Mouse (Mus musculus): ENCODE results near the gene Maml2.
A peak's percentile ranks its signal among the peaks of the same experiment; 100 is the strongest.

Gene Maml2

GRCm38 (mm10) chr9:13446703-13447285 lies 149.0 kb downstream of the Maml2 start, which contains the start of gene Gm17571:
Gm17571 (minus strand) TSS chr9:13446753.
- DNase-seq (ENCODE audit: low read depth, low spot score): no peak

GRCm38 (mm10) chr9:13448716-13449115 lies 151.0 kb downstream of the Maml2 start:
- DNase-seq (ENCODE audit: low read depth, low spot score): no peak

- DNase-seq (ENCODE audit: low read depth, low spot score): peak; percentile 29
Observed at GRCm38 (mm10) chr9:13454651-13455123, 156.9 kb downstream of the Maml2 start.

GRCm38 (mm10) chr9:13455231-13455630 lies 157.5 kb downstream of the Maml2 start:
- no peak for DNase-seq (ENCODE audit: low read depth, low spot score)

- no peak for DNase-seq (ENCODE audit: low read depth, low spot score)
Observed at GRCm38 (mm10) chr9:13457774-13458173, 160.0 kb downstream of the Maml2 start.

- DNase-seq (ENCODE audit: low read depth, low spot score): no peak
Observed at GRCm38 (mm10) chr9:13459371-13459770, 161.6 kb downstream of the Maml2 start.

- no peak for DNase-seq (ENCODE audit: low read depth, low spot score)
Observed at GRCm38 (mm10) chr9:13460012-13460411, 162.3 kb downstream of the Maml2 start.

- DNase-seq (ENCODE audit: low read depth, low spot score): no peak
Observed at GRCm38 (mm10) chr9:13460926-13461325, 163.2 kb downstream of the Maml2 start.

GRCm38 (mm10) chr9:13465358-13466020 lies 167.7 kb downstream of the Maml2 start:
- DNase-seq (ENCODE audit: low read depth, low spot score): no peak

GRCm38 (mm10) chr9:13466351-13466750 lies 168.6 kb downstream of the Maml2 start:
- no peak for DNase-seq (ENCODE audit: low read depth, low spot score)

- DNase-seq (ENCODE audit: low read depth, low spot score): no peak
Observed at GRCm38 (mm10) chr9:13466816-13467215, 169.1 kb downstream of the Maml2 start.

GRCm38 (mm10) chr9:13467745-13468144 lies 170.0 kb downstream of the Maml2 start:
- DNase-seq (ENCODE audit: low read depth, low spot score): no peak

- DNase-seq (ENCODE audit: low read depth, low spot score): no peak
Observed at GRCm38 (mm10) chr9:13468778-13469177, 171.0 kb downstream of the Maml2 start.

- DNase-seq (ENCODE audit: low read depth, low spot score): no peak
Observed at GRCm38 (mm10) chr9:13470013-13470412, 172.3 kb downstream of the Maml2 start.

- DNase-seq (ENCODE audit: low read depth, low spot score): no peak
Observed at GRCm38 (mm10) chr9:13474951-13475350, 177.2 kb downstream of the Maml2 start.

GRCm38 (mm10) chr9:13479275-13479674 lies 181.5 kb downstream of the Maml2 start:
- DNase-seq (ENCODE audit: low read depth, low spot score): no peak

- no peak for DNase-seq (ENCODE audit: low read depth, low spot score)
Observed at GRCm38 (mm10) chr9:13483199-13484068, 185.7 kb downstream of the Maml2 start.

- DNase-seq (ENCODE audit: low read depth, low spot score): no peak
Observed at GRCm38 (mm10) chr9:13484267-13485240, 186.8 kb downstream of the Maml2 start.

- DNase-seq (ENCODE audit: low read depth, low spot score): no peak
Observed at GRCm38 (mm10) chr9:13485914-13486313, 188.2 kb downstream of the Maml2 start.

GRCm38 (mm10) chr9:13491107-13491506 lies 193.3 kb downstream of the Maml2 start:
- no peak for DNase-seq (ENCODE audit: low read depth, low spot score)
